Mouse (Mus musculus): ENCODE measurements at regions not wholly inside any gene's neighbourhood (a gene's known extent, or its start where the extent isn't known, plus 50 kb on each side); places are given as distances from the start of the nearest gene placed in this dataset.

GRCm38 (mm10) chrX:11826737-11827408 lies 333.3 kb downstream of the Bcor start:
- Histone ChIP-seq H3K27me3 (ENCODE audit: control insufficient read depth, insufficient read depth, low read length) (no peaks in the 10 kb centered on the region), H3K9me3 (ENCODE audit: control insufficient read depth, low read length) (no peaks in the 10 kb centered on the region), H3K9ac (ENCODE audit: low read length) (no peak overlapping the region), H3K27ac (replicated peaks; ENCODE audit: low read depth, low read length) (no peak overlapping the region), H3K4me2 (ENCODE audit: low read depth, severe bottlenecking) (no peak overlapping the region), H3K4me3 (ENCODE audit: low read depth, low read length) (no peak overlapping the region), H3K4me1 (ENCODE audit: control insufficient read depth, insufficient read depth, low read length) (no peaks in the 10 kb centered on the region), H3K36me3 (ENCODE audit: control insufficient read depth, insufficient read depth, low read length) (no peaks in the 10 kb centered on the region)
- DNase-seq (ENCODE audit: low spot score) (peak; percentile 50), ATAC-seq (ENCODE audit: insufficient number of reproducible peaks, low FRiP score, low TSS enrichment, low read depth) (no peak)
- WGBS, result 15% methylated on average over 20 of the region's 20 CpGs

- ATAC-seq (ENCODE audit: insufficient number of reproducible peaks, low FRiP score, low TSS enrichment, low read depth), result no peak
- DNase-seq (ENCODE audit: low spot score), result no peak
- Histone ChIP-seq H3K36me3 (ENCODE audit: control insufficient read depth, insufficient read depth, low read length) (no peaks in the 10 kb centered on the region), H3K4me3 (ENCODE audit: low read depth, low read length) (no peak overlapping the region), H3K9ac (ENCODE audit: low read length) (no peak overlapping the region), H3K27me3 (ENCODE audit: control insufficient read depth, insufficient read depth, low read length) (no peaks in the 10 kb centered on the region), H3K9me3 (ENCODE audit: control insufficient read depth, low read length) (no peaks in the 10 kb centered on the region), H3K27ac (replicated peaks; ENCODE audit: low read depth, low read length) (no peak overlapping the region), H3K4me1 (ENCODE audit: control insufficient read depth, insufficient read depth, low read length) (no peaks in the 10 kb centered on the region), H3K4me2 (ENCODE audit: low read depth, severe bottlenecking) (no peak overlapping the region)
- 66% methylated on average over 12 of the region's 12 CpGs for WGBS
Observed at GRCm38 (mm10) chrX:11829411-11830002, 330.6 kb downstream of the Bcor start.

GRCm38 (mm10) chrX:11837566-11837965 lies 322.6 kb downstream of the Bcor start:
- Histone ChIP-seq H3K9me3 (ENCODE audit: control insufficient read depth, low read length) (no peaks in the 10 kb centered on the region), H3K9ac (ENCODE audit: low read length) (no peak overlapping the region), H3K4me2 (ENCODE audit: low read depth, severe bottlenecking) (no peak overlapping the region), H3K27ac (replicated peaks; ENCODE audit: low read depth, low read length) (no peak overlapping the region), H3K4me1 (ENCODE audit: control insufficient read depth, insufficient read depth, low read length) (no peaks in the 10 kb centered on the region), H3K27me3 (ENCODE audit: control insufficient read depth, insufficient read depth, low read length) (peaks cover 5% of the 10 kb centered on the region; the same call in 1 of the 2 replicates), H3K4me3 (ENCODE audit: low read depth, low read length) (no peak overlapping the region), H3K36me3 (ENCODE audit: control insufficient read depth, insufficient read depth, low read length) (no peaks in the 10 kb centered on the region)
- 73% methylated on average over 5 of the region's 5 CpGs for WGBS
- DNase-seq (ENCODE audit: low spot score) (no peak), ATAC-seq (ENCODE audit: insufficient number of reproducible peaks, low FRiP score, low TSS enrichment, low read depth) (no peak)

GRCm38 (mm10) chrX:11839665-11840245 lies 320.4 kb downstream of the Bcor start:
- H3K36me3 ChIP-seq (ENCODE audit: control insufficient read depth, insufficient read depth, low read length), result no peaks in the 10 kb centered on the region
- H3K27ac ChIP-seq (replicated peaks; ENCODE audit: low read depth, low read length), result no peak overlapping the region
- H3K4me2 ChIP-seq (ENCODE audit: low read depth, severe bottlenecking), result no peak overlapping the region
- no peaks in the 10 kb centered on the region for H3K9me3 ChIP-seq (ENCODE audit: control insufficient read depth, low read length)
- ATAC-seq (ENCODE audit: insufficient number of reproducible peaks, low FRiP score, low TSS enrichment, low read depth) (no peak), DNase-seq (ENCODE audit: low spot score) (no peak)
- H3K27me3 ChIP-seq (ENCODE audit: control insufficient read depth, insufficient read depth, low read length), result peaks cover 5% of the 10 kb centered on the region; the same call in 1 of the 2 replicates
- H3K9ac ChIP-seq (ENCODE audit: low read length), result no peak overlapping the region
- 83% methylated on average over 12 of the region's 12 CpGs for WGBS
- no peaks in the 10 kb centered on the region for H3K4me1 ChIP-seq (ENCODE audit: control insufficient read depth, insufficient read depth, low read length)
- H3K4me3 ChIP-seq (ENCODE audit: low read depth, low read length), result no peak overlapping the region

- 70% methylated on average over 10 of the region's 11 CpGs for WGBS
- ATAC-seq (ENCODE audit: insufficient number of reproducible peaks, low FRiP score, low TSS enrichment, low read depth), result no peak
- no peaks in the 10 kb centered on the region for H3K9me3 ChIP-seq (ENCODE audit: control insufficient read depth, low read length)
- H3K4me1 ChIP-seq (ENCODE audit: control insufficient read depth, insufficient read depth, low read length), result no peaks in the 10 kb centered on the region
- H3K4me2 ChIP-seq (ENCODE audit: low read depth, severe bottlenecking), result no peak overlapping the region
- no peak overlapping the region for H3K27ac ChIP-seq (replicated peaks; ENCODE audit: low read depth, low read length)
- no peaks in the 10 kb centered on the region for H3K36me3 ChIP-seq (ENCODE audit: control insufficient read depth, insufficient read depth, low read length)
- H3K27me3 ChIP-seq (ENCODE audit: control insufficient read depth, insufficient read depth, low read length), result peaks cover 5% of the 10 kb centered on the region; the same call in 1 of the 2 replicates
- H3K9ac ChIP-seq (ENCODE audit: low read length), result no peak overlapping the region
- DNase-seq (ENCODE audit: low spot score), result no peak
- H3K4me3 ChIP-seq (ENCODE audit: low read depth, low read length), result no peak overlapping the region
Observed at GRCm38 (mm10) chrX:11840319-11841035, 319.7 kb downstream of the Bcor start.

- DNase-seq (ENCODE audit: low spot score) (no peak), ATAC-seq (ENCODE audit: insufficient number of reproducible peaks, low FRiP score, low TSS enrichment, low read depth) (no peak)
- H3K9me3 ChIP-seq (ENCODE audit: control insufficient read depth, low read length), result no peaks in the 10 kb centered on the region
- H3K9ac ChIP-seq (ENCODE audit: low read length), result no peak overlapping the region
- H3K4me3 ChIP-seq (ENCODE audit: low read depth, low read length), result no peak overlapping the region
- no peaks in the 10 kb centered on the region for H3K36me3 ChIP-seq (ENCODE audit: control insufficient read depth, insufficient read depth, low read length)
- no peaks in the 10 kb centered on the region for H3K4me1 ChIP-seq (ENCODE audit: control insufficient read depth, insufficient read depth, low read length)
- 65% methylated on average over 2 of the region's 2 CpGs for WGBS
- H3K4me2 ChIP-seq (ENCODE audit: low read depth, severe bottlenecking), result no peak overlapping the region
- no peaks in the 10 kb centered on the region for H3K27me3 ChIP-seq (ENCODE audit: control insufficient read depth, insufficient read depth, low read length)
- H3K27ac ChIP-seq (replicated peaks; ENCODE audit: low read depth, low read length), result no peak overlapping the region
Observed at GRCm38 (mm10) chrX:11845566-11845965, 314.6 kb downstream of the Bcor start.

GRCm38 (mm10) chrX:11855910-11856309 lies 304.2 kb downstream of the Bcor start:
- DNase-seq (ENCODE audit: low spot score), result no peak
- Histone ChIP-seq H3K4me3 (ENCODE audit: low read depth, low read length) (no peak overlapping the region), H3K36me3 (ENCODE audit: control insufficient read depth, insufficient read depth, low read length) (no peaks in the 10 kb centered on the region), H3K9me3 (ENCODE audit: control insufficient read depth, low read length) (no peaks in the 10 kb centered on the region), H3K27ac (replicated peaks; ENCODE audit: low read depth, low read length) (no peak overlapping the region), H3K4me2 (ENCODE audit: low read depth, severe bottlenecking) (no peak overlapping the region), H3K4me1 (ENCODE audit: control insufficient read depth, insufficient read depth, low read length) (no peaks in the 10 kb centered on the region), H3K9ac (ENCODE audit: low read length) (no peak overlapping the region), H3K27me3 (ENCODE audit: control insufficient read depth, insufficient read depth, low read length) (peaks cover 11% of the 10 kb centered on the region)
- ATAC-seq (ENCODE audit: insufficient number of reproducible peaks, low FRiP score, low TSS enrichment, low read depth), result no peak
- 82% methylated on average over 4 of the region's 4 CpGs for WGBS

- no peak overlapping the region for H3K4me3 ChIP-seq (ENCODE audit: low read depth, low read length)
- no peak overlapping the region for H3K9ac ChIP-seq (ENCODE audit: low read length)
- no peak overlapping the region for H3K27ac ChIP-seq (replicated peaks; ENCODE audit: low read depth, low read length)
- H3K4me1 ChIP-seq (ENCODE audit: control insufficient read depth, insufficient read depth, low read length), result no peaks in the 10 kb centered on the region
- 61% methylated on average over 9 of the region's 9 CpGs for WGBS
- no peaks in the 10 kb centered on the region for H3K9me3 ChIP-seq (ENCODE audit: control insufficient read depth, low read length)
- H3K36me3 ChIP-seq (ENCODE audit: control insufficient read depth, insufficient read depth, low read length), result no peaks in the 10 kb centered on the region
- H3K27me3 ChIP-seq (ENCODE audit: control insufficient read depth, insufficient read depth, low read length), result peaks cover 14% of the 10 kb centered on the region
- ATAC-seq (ENCODE audit: insufficient number of reproducible peaks, low FRiP score, low TSS enrichment, low read depth) (no peak), DNase-seq (ENCODE audit: low spot score) (no peak)
- no peak overlapping the region for H3K4me2 ChIP-seq (ENCODE audit: low read depth, severe bottlenecking)
Observed at GRCm38 (mm10) chrX:11859396-11859795, 300.8 kb downstream of the Bcor start.
